Mouse (Mus musculus): ENCODE data around the gene Tmigd3.

DNA sequence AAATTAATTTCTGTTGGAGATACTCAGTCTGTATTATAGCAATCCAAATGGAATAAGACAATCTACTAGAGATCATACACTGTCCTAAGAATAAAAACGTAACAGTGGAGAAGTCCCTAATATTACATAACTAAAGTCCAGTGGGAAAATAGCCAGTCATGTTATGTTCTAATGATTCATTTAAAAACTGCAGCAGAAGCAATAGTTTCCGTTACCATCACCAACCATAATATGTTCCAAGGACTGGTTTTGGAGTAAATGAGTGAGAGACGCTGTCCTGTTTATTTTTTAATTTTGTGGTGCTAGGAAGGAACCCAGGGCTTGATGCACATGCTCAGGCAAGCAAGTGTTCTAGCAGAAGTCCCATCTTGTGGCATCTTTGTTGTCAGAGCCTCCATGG, 49.2 kb upstream of the Tmigd3 start:
- TF ChIP-seq CTCF (IDR thresholded peaks at IDR 0.05; ENCODE audit: low read depth): no peak
- no peak for TF ChIP-seq EP300 (IDR thresholded peaks at IDR 0.05; ENCODE audit: low read depth)

All from liver, postnatal 0 days (tissue).